Mouse (Mus musculus): ENCODE measurements at regions not wholly inside any gene's neighbourhood (a gene's known extent, or its start where the extent isn't known, plus 50 kb on each side); places are given as distances from the start of the nearest gene placed in this dataset.

DNA sequence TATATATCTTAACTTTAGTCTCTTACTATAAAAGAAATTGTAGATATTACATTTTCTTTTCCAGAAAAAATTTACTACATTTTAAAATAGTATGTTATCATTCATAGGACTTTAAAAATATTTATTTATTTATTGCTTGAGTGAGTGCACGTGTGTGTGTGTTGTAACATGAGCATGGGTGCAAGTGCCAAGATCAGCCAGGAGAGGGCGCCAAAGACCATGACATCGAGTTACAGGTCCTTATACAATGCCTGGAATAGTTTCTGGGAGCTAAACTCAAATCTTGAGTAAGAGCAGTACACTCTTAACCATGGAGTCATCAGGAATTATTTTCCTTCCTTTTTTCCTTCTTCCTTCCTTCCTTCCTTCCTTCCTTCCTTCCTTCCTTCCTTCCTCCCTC is 185.4 kb upstream of the Mageb4 start:
- peak; percentile 46 for DNase-seq (ENCODE audit: low read depth, low spot score)

Measured in 3T3-L1 (cell line).